8 mouse cellular contexts compared by ENCODE assay signal in the genomic region with DNA sequence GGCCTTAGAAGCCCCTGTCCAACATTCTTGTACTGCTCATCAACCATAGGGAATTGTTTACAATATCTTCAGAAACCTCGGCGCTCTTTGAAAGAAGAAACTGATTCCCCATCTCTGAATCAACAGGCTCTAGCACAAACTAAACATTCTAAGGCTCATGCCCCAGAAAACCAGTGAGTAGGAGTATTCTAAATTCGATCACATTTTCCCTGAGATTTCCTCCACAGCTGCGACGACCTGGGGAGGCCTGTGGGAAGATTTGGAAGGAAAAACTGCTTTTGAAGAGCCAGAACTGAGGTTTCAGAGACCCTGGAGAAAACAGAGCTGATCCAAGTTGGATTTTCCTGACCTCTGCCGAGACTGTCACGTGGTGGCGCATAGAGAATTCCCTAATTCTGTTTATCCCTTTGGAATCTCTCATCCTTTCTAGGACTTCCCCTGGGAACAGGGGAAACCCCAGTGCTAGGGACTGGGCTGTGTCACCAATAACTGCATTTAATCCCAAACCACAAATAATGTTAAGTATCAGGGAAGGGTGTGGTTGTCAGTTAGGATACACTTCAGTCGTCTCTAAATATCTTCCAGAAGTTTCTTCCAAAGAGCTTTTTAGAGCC. TPM values are rescaled to one million over a fixed set of nuclear protein-coding genes. Genes with fewer than 3 reads are reported as not detected.
DNase-seq lines count a peak whose midpoint lies in the region; ATAC-seq and TF ChIP-seq lines count a peak whose summit lies in the region.

No protein-coding gene starts in this region.

- no peak for TF ChIP-seq CTCF in MEL (IDR thresholded peaks at IDR 0.05 in 2 of 3, conservative IDR thresholded peaks at IDR 0.05 in 1 of 3; ENCODE audit: control insufficient read depth in 1 of 3, insufficient read depth in 1 of 3, low read depth in 2 of 3, low read length in 3 of 3, poor library complexity in 1 of 3, severe bottlenecking in 1 of 3)

- H3K79me2 ChIP-seq in MEL (ENCODE audit: control insufficient read depth, insufficient read depth, low read length, poor library complexity), result no peaks in the 10 kb centered on the region; the same call in 1 of the 2 replicates

- H3K36me3 ChIP-seq in hindbrain, embryonic 13.5 days, result no peaks in the 10 kb centered on the region
- H3K36me3 ChIP-seq in hindbrain, embryonic 12.5 days, result no peaks in the 10 kb centered on the region
- peaks cover 0 to 25% of the 10 kb centered on the region in 2 experiments; a peak in 2 of 4 replicates for H3K36me3 ChIP-seq in MEL (ENCODE audit: control insufficient read depth in 1 of 2, insufficient read depth in 2 of 2, low read length in 2 of 2)
- no peaks in the 10 kb centered on the region for H3K36me3 ChIP-seq in heart, embryonic 13.5 days
- H3K36me3 ChIP-seq in liver, embryonic 15.5 days (replicated peaks), result no peaks in the 10 kb centered on the region

- H3K27ac ChIP-seq in hindbrain, embryonic 13.5 days, result 0 out of 2 replicates have a peak overlapping the region, but pooled peaks have one; percentile 3
- H3K27ac ChIP-seq in hindbrain, embryonic 12.5 days, result no peak overlapping the region
- H3K27ac ChIP-seq in MEL (ENCODE audit: control insufficient read depth, low read depth, low read length), result no peak overlapping the region
- no peak overlapping the region for H3K27ac ChIP-seq in heart, embryonic 13.5 days (replicated peaks)
- no peak overlapping the region for H3K27ac ChIP-seq in liver, embryonic 15.5 days (replicated peaks)

- H3K4me2 ChIP-seq in hindbrain, embryonic 13.5 days, result peak overlapping the region; percentile 88
- H3K4me2 ChIP-seq in hindbrain, embryonic 12.5 days (replicated peaks), result no peak overlapping the region
- peak overlapping the region; percentile 90; the same call in 1 of the 2 replicates for H3K4me2 ChIP-seq in heart, embryonic 13.5 days
- peak overlapping the region; percentile 80; the same call in 1 of the 2 replicates for H3K4me2 ChIP-seq in liver, embryonic 15.5 days

- no peak overlapping the region for H3K4me3 ChIP-seq in hindbrain, embryonic 13.5 days
- H3K4me3 ChIP-seq in hindbrain, embryonic 12.5 days, result no peak overlapping the region
- H3K4me3 ChIP-seq in MEL (ENCODE audit: control insufficient read depth in 1 of 2, insufficient read depth in 1 of 2, low read depth in 2 of 2, low read length in 2 of 2), result no peak overlapping the region; a peak in 1 of 4 replicates
- H3K4me3 ChIP-seq in heart, embryonic 13.5 days, result no peak overlapping the region
- no peak overlapping the region for H3K4me3 ChIP-seq in liver, embryonic 15.5 days (replicated peaks)

- no peak for TF ChIP-seq EP300 in MEL (IDR thresholded peaks at IDR 0.05; ENCODE audit: low read depth in 1 of 2, low read length in 2 of 2)

- H3K4me1 ChIP-seq in hindbrain, embryonic 13.5 days (replicated peaks), result peaks cover 18% of the 10 kb centered on the region
- peaks cover 19% of the 10 kb centered on the region for H3K4me1 ChIP-seq in hindbrain, embryonic 12.5 days
- H3K4me1 ChIP-seq in MEL (ENCODE audit: control insufficient read depth in 1 of 2, insufficient read depth in 2 of 2, low read length in 2 of 2), result peaks cover 14 to 33% of the 10 kb centered on the region in 2 experiments
- H3K4me1 ChIP-seq in heart, embryonic 13.5 days, result peaks cover 43% of the 10 kb centered on the region
- peaks cover 18% of the 10 kb centered on the region for H3K4me1 ChIP-seq in liver, embryonic 15.5 days (replicated peaks)

- ATAC-seq in hindbrain, embryonic 13.5 days (ENCODE audit: low FRiP score), result no peak
- ATAC-seq in hindbrain, embryonic 12.5 days (ENCODE audit: low FRiP score), result no peak
- no peak for ATAC-seq in heart, embryonic 13.5 days (ENCODE audit: extremely low read depth, insufficient number of reproducible peaks, low FRiP score, low TSS enrichment)
- no peak for ATAC-seq in liver, embryonic 15.5 days (ENCODE audit: insufficient read depth)

- peaks cover 27% of the 10 kb centered on the region for H3K27me3 ChIP-seq in hindbrain, embryonic 13.5 days
- 0 out of 2 replicates have a peak, but pooled peaks cover 13% of the 10 kb centered on the region for H3K27me3 ChIP-seq in hindbrain, embryonic 12.5 days
- no peaks in the 10 kb centered on the region for H3K27me3 ChIP-seq in MEL (ENCODE audit: control insufficient read depth in 1 of 2, insufficient read depth in 2 of 2, low read length in 2 of 2)
- no peaks in the 10 kb centered on the region for H3K27me3 ChIP-seq in heart, embryonic 13.5 days (replicated peaks)
- no peaks in the 10 kb centered on the region for H3K27me3 ChIP-seq in liver, embryonic 15.5 days

- no peaks in the 10 kb centered on the region for H3K9me3 ChIP-seq in hindbrain, embryonic 13.5 days
- no peaks in the 10 kb centered on the region for H3K9me3 ChIP-seq in hindbrain, embryonic 12.5 days (replicated peaks)
- H3K9me3 ChIP-seq in MEL (replicated peaks; ENCODE audit: insufficient read depth, low read length), result no peaks in the 10 kb centered on the region
- H3K9me3 ChIP-seq in heart, embryonic 13.5 days, result no peaks in the 10 kb centered on the region
- H3K9me3 ChIP-seq in liver, embryonic 15.5 days (replicated peaks), result no peaks in the 10 kb centered on the region

- no peak for TF ChIP-seq POLR2A in MEL (IDR thresholded peaks at IDR 0.05; ENCODE audit: control insufficient read depth in 1 of 2, insufficient read depth in 1 of 2, low read depth in 1 of 2, low read length in 2 of 2, poor library complexity in 1 of 2)

- DNase-seq in MEL (ENCODE audit: low read depth, low spot score), result no peak
- no peak for DNase-seq in testis, postnatal 14 days (ENCODE audit: low spot score)
- DNase-seq in layer of hippocampus, adult 9-11 months, result no peak
- no peak for DNase-seq in spleen, postnatal 10 days (ENCODE audit: low spot score in 2 of 2)

- no peak for TF ChIP-seq RAD21 in MEL (IDR thresholded peaks at IDR 0.05; ENCODE audit: low read depth, low read length)

- H3K9ac ChIP-seq in hindbrain, embryonic 13.5 days, result no peak overlapping the region
- no peak overlapping the region for H3K9ac ChIP-seq in hindbrain, embryonic 12.5 days
- no peak overlapping the region for H3K9ac ChIP-seq in MEL (ENCODE audit: control insufficient read depth, low read depth, low read length, poor library complexity, severe bottlenecking)
- no peak overlapping the region for H3K9ac ChIP-seq in heart, embryonic 13.5 days
- H3K9ac ChIP-seq in liver, embryonic 15.5 days, result no peak overlapping the region

- 61% methylated on average over 9 of the region's 9 CpGs for WGBS in hindbrain, embryonic 13.5 days
- 64% methylated on average over 9 of the region's 9 CpGs for WGBS in hindbrain, embryonic 12.5 days
- 59% methylated on average over 9 of the region's 9 CpGs for WGBS in heart, embryonic 13.5 days
- WGBS in liver, embryonic 15.5 days (ENCODE audit: insufficient replicate concordance), result 52% methylated on average over 9 of the region's 9 CpGs

TF ChIP-seq in MEL, 35 proteins besides CTCF, POLR2A, EP300 and RAD21:
- TF ChIP-seq ETS1 (IDR thresholded peaks at IDR 0.05; ENCODE audit: low read depth, low read length) (no peak), SMC3 (IDR thresholded peaks at IDR 0.05; ENCODE audit: low read depth, low read length) (no peak), POLR2AphosphoS2 (IDR thresholded peaks at IDR 0.05; ENCODE audit: low read length) (no peak), MAZ (IDR thresholded peaks at IDR 0.05; ENCODE audit: low read depth, low read length) (0 out of 2 replicates have a peak, but pooled peaks have one; percentile 8)
TF ChIP-seq in MEL: peak in this region for 1.

RNA-seq across cellular contexts. Expression of gene S100a10, which starts 1.0 kb away (rescaled TPM):
- 191 and 200 TPM in 2 replicates for polyA plus RNA-seq in hindbrain, embryonic 13.5 days (2015; fragmentation: Nextera tagmentation; extraction: Ambion mirVana)
- 233 and 244 TPM in 2 replicates for polyA plus RNA-seq in hindbrain, embryonic 12.5 days (2016; fragmentation: Nextera tagmentation; extraction: Ambion mirVana)
- total RNA-seq in MEL (2012; rRNA removed), result 81.1 and 108 TPM in 2 replicates
- polyA plus RNA-seq in MEL (2012; ENCODE audit: insufficient read depth in 1 of 2, insufficient read length in 2 of 2, low read depth in 1 of 2, low replicate concordance in 2 of 2, missing spikeins in 1 of 2), result 10 to 100 TPM in 1 of 2 experiments, not detected in 1; 92.5 TPM
- 197 and 200 TPM in 2 replicates for polyA plus RNA-seq in heart, embryonic 13.5 days (2015; fragmentation: Nextera tagmentation; extraction: Ambion mirVana)
- polyA plus RNA-seq in liver, embryonic 15.5 days (2015; fragmentation: Nextera tagmentation; extraction: Ambion mirVana), result 48.2 and 50.9 TPM in 2 replicates

RNA-seq across cellular contexts. Expression of gene S100a11, which starts 33.6 kb away (rescaled TPM):
- 225 and 247 TPM in 2 replicates for polyA plus RNA-seq in hindbrain, embryonic 13.5 days (2015; fragmentation: Nextera tagmentation; extraction: Ambion mirVana)
- 606 and 628 TPM in 2 replicates for polyA plus RNA-seq in hindbrain, embryonic 12.5 days (2016; fragmentation: Nextera tagmentation; extraction: Ambion mirVana)
- total RNA-seq in MEL (2012; rRNA removed), result not detected in 2 replicates
- polyA plus RNA-seq in MEL (2012; ENCODE audit: insufficient read depth in 1 of 2, insufficient read length in 2 of 2, low read depth in 1 of 2, low replicate concordance in 2 of 2, missing spikeins in 1 of 2), result under 1 TPM in 1 of 2 experiments, not detected in 1; 0.32 TPM
- 842 and 881 TPM in 2 replicates for polyA plus RNA-seq in heart, embryonic 13.5 days (2015; fragmentation: Nextera tagmentation; extraction: Ambion mirVana)
- polyA plus RNA-seq in liver, embryonic 15.5 days (2015; fragmentation: Nextera tagmentation; extraction: Ambion mirVana), result 167 and 201 TPM in 2 replicates

Comparison
In these comparisons a context has a peak if more than half of its experiments do, and no peak if none do; other contexts are left out.
1. RNA of gene S100a11, which starts 33.6 kb away (polyA plus RNA-seq): 842 to 881 TPM in heart, embryonic 13.5 days, 606 to 628 TPM in hindbrain, embryonic 12.5 days, 225 to 247 TPM in hindbrain, embryonic 13.5 days and 167 to 201 TPM in liver, embryonic 15.5 days; 0.32 TPM in MEL; every median in the first group is over 100 times any median in the second.